Mouse (Mus musculus) intestine, postnatal 0 days (tissue): ENCODE measurements around the gene Txndc15. TPM values are rescaled to one million over a fixed set of nuclear protein-coding genes. Genes with fewer than 3 reads are reported as not detected.

Experiments
- ATAC-seq: fragments of 200-750 bp; cut with Nextera tagmentation; 2 replicates; pipeline ENCODE4 v1.8.0; 2017; ENCODE audit warnings: mild to moderate bottlenecking, moderate TSS enrichment, moderate library complexity
- H3K27ac ChIP-seq: fragments of 300-500 bp; sonication (generic); 2 replicates; pipeline ENCODE4 v1.5.1; 2014; ENCODE audit warnings: mild to moderate bottlenecking, low read depth, low read length, moderate library complexity
- H3K27me3 ChIP-seq: fragments of 300-500 bp; sonication (generic); replicated peaks from 2 replicates; pipeline ENCODE4 v1.6.1; 2014; ENCODE audit warnings: low read length, mixed read lengths; ENCODE audit not compliant: control insufficient read depth, insufficient read depth
- H3K36me3 ChIP-seq: fragments of 300-500 bp; sonication (generic); 2 replicates; pipeline ENCODE4 v1.6.1; 2014; ENCODE audit warnings: mild to moderate bottlenecking, moderate library complexity; ENCODE audit not compliant: control insufficient read depth, insufficient read depth
- H3K4me1 ChIP-seq: fragments of 300-500 bp; sonication (generic); replicated peaks from 2 replicates; pipeline ENCODE4 v1.6.1; 2014; ENCODE audit warnings: antibody characterized with exemption, low read length, mixed read lengths; ENCODE audit not compliant: control insufficient read depth, insufficient read depth
- H3K4me2 ChIP-seq: fragments of 300-500 bp; sonication (generic); replicated peaks from 2 replicates; pipeline ENCODE4 v1.6.1; 2014; ENCODE audit warnings: low read depth, mild to moderate bottlenecking, moderate library complexity
- H3K4me3 ChIP-seq: fragments of 300-500 bp; sonication (generic); 2 replicates; pipeline ENCODE4 v1.5.1; 2014; ENCODE audit warnings: low read depth, low read length
- H3K9ac ChIP-seq: fragments of 300-500 bp; sonication (generic); 2 replicates; pipeline ENCODE4 v1.6.1; 2014; ENCODE audit warnings: mild to moderate bottlenecking, low read depth, low read length
- H3K9me3 ChIP-seq: fragments of 300-500 bp; sonication (generic); 2 replicates; pipeline ENCODE4 v1.6.1; 2016; ENCODE audit warnings: mixed run types; ENCODE audit not compliant: control insufficient read depth
- CTCF ChIP-seq: sonication (generic); IDR thresholded peaks from 2 replicates; pipeline ENCODE4 v1.5.1; 2016; ENCODE audit warnings: low read depth, mild to moderate bottlenecking, control low read depth, antibody characterized with exemption, moderate library complexity
- WGBS: fragments of 180-500 bp; shearing (Covaris S2); extraction: QIAGEN DNeasy Blood & Tissue Kit; methylation state at CpG from one replicate; pipeline ENCODE4 v1.1.7; 2014; 5-methylcytosine and 5-hydroxymethylcytosine counted together
- polyA plus RNA-seq: library from polyadenylated mRNA; unstranded; fragments of >200 nt; fragmentation: Nextera tagmentation; extraction: Ambion mirVana; gene quantifications from 2 replicates; pipeline ENCODE4 v1.2.1, GENCODE M21; 2015

Txndc15 gene
- polyA plus RNA-seq, 1 experiment from 2014 or later: 68.4 TPM

DNA sequence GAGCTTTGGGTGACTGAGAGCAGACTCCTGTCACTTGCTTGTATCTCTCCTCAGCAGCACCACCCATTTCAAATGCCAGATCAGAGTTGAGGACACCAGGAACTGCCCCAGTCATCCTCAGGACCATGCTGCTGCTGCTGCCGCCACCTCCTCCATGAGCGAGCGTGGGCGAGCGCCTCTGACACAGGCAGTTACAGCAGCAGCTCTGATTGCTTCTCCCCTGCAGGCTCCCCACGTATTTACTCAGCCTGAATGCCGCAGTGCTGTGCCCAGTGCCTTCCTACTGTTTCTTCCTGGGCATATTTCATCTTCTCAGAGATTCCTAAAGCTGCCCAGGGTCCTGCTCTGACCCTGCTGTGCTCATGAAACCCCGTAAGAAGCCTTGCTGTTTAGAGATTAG, 27.9 kb downstream of the Txndc15 start:
- Histone ChIP-seq H3K4me1 (no peaks in the 10 kb centered on the region), H3K9ac (no peak overlapping the region), H3K4me3 (no peak overlapping the region), H3K9me3 (no peaks in the 10 kb centered on the region), H3K4me2 (no peak overlapping the region), H3K36me3 (peaks cover 4% of the 10 kb centered on the region; the same call in 1 of the 2 replicates), H3K27me3 (no peaks in the 10 kb centered on the region), H3K27ac (no peak overlapping the region)
- TF ChIP-seq CTCF: no peak
- ATAC-seq: no peak
- 72% methylated on average over 8 of the region's 8 CpGs for WGBS

DNA sequence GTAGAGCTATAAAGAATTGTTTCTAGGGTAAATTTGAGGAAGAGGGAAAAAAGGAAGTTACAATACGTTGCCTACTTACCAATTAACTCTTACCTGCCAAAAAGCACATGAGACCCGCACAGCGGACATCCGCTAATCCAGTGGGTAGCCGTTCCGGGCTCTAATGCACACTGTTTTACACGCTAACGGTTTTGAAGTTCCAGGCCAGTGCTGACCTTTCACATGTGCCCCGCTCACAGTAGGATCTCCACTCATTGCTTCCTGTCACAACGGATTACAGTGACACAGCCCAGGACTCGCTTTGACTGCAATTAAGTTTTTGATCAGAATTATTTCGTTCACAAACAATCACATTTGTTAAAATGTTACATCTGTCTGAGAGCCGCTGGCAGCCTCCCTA, 39.9 kb downstream of the Txndc15 start:
- H3K27ac ChIP-seq: no peak overlapping the region
- H3K9me3 ChIP-seq: no peaks in the 10 kb centered on the region
- H3K9ac ChIP-seq: no peak overlapping the region
- H3K4me3 ChIP-seq: no peak overlapping the region
- 70% methylated on average over 13 of the region's 13 CpGs for WGBS
- no peaks in the 10 kb centered on the region for H3K27me3 ChIP-seq
- H3K36me3 ChIP-seq: no peaks in the 10 kb centered on the region; the same call in 1 of the 2 replicates
- no peaks in the 10 kb centered on the region for H3K4me1 ChIP-seq
- H3K4me2 ChIP-seq: no peak overlapping the region
- ATAC-seq: no peak
- TF ChIP-seq CTCF: no peak

DNA sequence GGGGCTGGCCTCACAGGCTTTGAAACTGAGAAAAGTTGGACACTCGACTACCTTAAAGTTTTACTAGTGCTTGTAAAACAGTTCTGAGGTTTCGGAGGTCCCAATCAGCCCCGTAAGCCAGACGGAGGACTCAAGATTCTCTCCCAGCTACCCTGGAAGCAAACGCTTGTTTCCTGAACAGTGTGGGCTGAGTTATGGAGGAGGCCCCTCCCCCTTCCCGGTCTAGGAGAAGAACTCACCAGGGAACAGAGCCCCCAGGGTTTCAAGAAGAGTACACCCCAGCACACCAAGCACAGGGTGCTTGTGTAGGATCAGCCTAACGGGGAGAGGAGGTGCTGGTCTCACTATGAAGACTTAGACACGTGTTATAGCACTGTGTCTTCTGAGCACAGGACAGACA, 42.3 kb downstream of the Txndc15 start:
- ATAC-seq: no peak
- Histone ChIP-seq H3K9me3 (no peaks in the 10 kb centered on the region), H3K27ac (no peak overlapping the region), H3K4me1 (no peaks in the 10 kb centered on the region), H3K36me3 (no peaks in the 10 kb centered on the region), H3K27me3 (no peaks in the 10 kb centered on the region), H3K4me2 (no peak overlapping the region; the same call in 1 of the 2 replicates), H3K4me3 (no peak overlapping the region), H3K9ac (0 out of 2 replicates have a peak overlapping the region, but pooled peaks have one; percentile 1)
- 45% methylated on average over 8 of the region's 8 CpGs for WGBS
- no peak for TF ChIP-seq CTCF

DNA sequence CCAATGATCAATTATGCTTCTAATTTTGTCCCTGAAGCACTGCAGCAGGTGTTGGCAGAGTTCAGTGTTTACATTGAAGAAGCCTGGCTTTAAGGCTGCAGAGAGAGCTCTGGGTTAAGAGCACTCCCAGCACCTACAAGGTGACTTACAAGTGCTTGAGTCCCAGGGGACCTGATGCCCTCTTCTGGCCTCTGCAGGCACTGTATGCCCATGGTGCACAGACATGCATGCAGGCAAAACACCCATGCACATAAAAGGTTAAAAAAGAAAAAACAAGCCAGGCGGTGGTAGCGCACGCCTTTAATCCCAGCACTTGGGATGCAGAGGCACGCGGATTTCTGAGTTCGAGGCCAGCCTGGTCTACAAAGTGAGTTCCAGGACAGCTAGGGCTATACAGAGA, 43.2 kb downstream of the Txndc15 start:
- 80% methylated on average over 6 of the region's 6 CpGs for WGBS
- no peak overlapping the region for H3K4me2 ChIP-seq
- no peak overlapping the region for H3K27ac ChIP-seq
- H3K36me3 ChIP-seq: no peaks in the 10 kb centered on the region
- no peaks in the 10 kb centered on the region for H3K9me3 ChIP-seq
- H3K4me3 ChIP-seq: no peak overlapping the region
- H3K9ac ChIP-seq: no peak overlapping the region
- TF ChIP-seq CTCF: peak; percentile 63
- no peak for ATAC-seq
- H3K4me1 ChIP-seq: no peaks in the 10 kb centered on the region
- H3K27me3 ChIP-seq: no peaks in the 10 kb centered on the region

DNA sequence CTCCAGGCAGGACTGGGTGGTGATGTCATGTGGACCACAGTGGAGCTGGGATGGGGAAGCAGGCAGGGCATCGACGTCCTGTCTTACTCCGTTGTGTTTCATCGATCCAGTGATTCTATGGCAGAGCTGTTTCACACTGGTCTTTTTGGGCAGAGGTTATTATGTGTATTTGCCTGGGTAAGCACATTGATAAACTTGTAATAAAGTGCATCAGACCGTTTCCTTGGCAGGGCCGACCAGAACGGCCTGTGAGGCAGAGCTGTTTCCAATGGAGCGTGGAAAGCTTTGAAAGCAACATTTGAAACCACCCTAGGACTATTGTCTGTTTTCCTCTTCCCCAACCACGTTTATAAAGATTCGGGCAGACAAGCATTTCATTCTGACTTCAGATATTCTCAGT, 46.1 kb downstream of the Txndc15 start:
- no peak for TF ChIP-seq CTCF
- 67% methylated on average over 10 of the region's 10 CpGs for WGBS
- ATAC-seq: no peak
- no peak overlapping the region for H3K4me3 ChIP-seq
- no peaks in the 10 kb centered on the region for H3K4me1 ChIP-seq
- no peak overlapping the region for H3K9ac ChIP-seq
- H3K4me2 ChIP-seq: no peak overlapping the region
- H3K36me3 ChIP-seq: no peaks in the 10 kb centered on the region
- no peaks in the 10 kb centered on the region for H3K9me3 ChIP-seq
- H3K27me3 ChIP-seq: no peaks in the 10 kb centered on the region
- no peak overlapping the region for H3K27ac ChIP-seq

DNA sequence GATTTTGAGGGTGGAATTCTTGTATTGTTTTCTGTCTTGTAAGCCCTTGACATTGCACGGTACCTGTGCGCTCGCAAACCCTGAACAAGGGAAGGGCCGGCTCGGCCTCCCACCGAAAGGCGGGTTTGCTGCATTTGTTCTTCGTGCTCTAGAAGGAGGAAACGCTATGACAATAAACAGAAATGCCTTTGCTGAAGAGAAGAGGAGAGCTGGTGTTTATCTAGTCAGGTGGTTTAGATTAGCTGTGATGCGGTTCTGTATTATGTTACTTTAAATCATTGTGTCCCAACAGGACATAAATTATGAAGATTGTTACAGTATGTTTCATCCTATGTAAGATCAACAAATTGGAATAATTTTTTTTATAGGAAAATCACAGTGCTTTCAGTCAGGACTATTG, 47.0 kb downstream of the Txndc15 start:
- Histone ChIP-seq H3K36me3 (no peaks in the 10 kb centered on the region), H3K4me3 (no peak overlapping the region), H3K9me3 (no peaks in the 10 kb centered on the region), H3K9ac (no peak overlapping the region), H3K4me2 (no peak overlapping the region), H3K27me3 (no peaks in the 10 kb centered on the region), H3K4me1 (no peaks in the 10 kb centered on the region), H3K27ac (no peak overlapping the region)
- no peak for ATAC-seq
- TF ChIP-seq CTCF: no peak
- 63% methylated on average over 10 of the region's 10 CpGs for WGBS

DNA sequence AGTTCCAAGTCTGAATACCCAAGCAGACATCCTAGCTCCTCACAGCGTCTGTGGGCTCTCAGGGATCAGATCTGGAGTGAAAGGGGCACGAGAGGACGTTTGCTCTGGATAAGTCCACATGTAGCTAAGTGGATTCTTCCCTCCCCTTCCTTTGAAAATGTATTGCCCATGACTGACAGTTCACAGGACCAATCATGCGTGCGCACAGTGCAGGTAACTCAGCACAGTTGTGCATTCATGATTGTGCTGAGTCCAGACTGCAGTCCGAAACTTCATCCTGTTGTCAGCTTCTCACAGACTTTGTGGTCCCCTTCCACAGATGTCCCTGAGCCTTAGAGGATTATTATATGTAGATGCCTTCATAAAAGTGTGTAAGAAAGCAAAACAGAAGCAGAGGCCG, 59.9 kb downstream of the Txndc15 start:
- Histone ChIP-seq H3K9ac (no peak overlapping the region), H3K4me1 (no peaks in the 10 kb centered on the region), H3K4me2 (no peak overlapping the region), H3K9me3 (no peaks in the 10 kb centered on the region), H3K27ac (no peak overlapping the region), H3K4me3 (no peak overlapping the region), H3K36me3 (no peaks in the 10 kb centered on the region), H3K27me3 (no peaks in the 10 kb centered on the region)
- no peak for ATAC-seq
- WGBS: 86% methylated on average over 7 of the region's 7 CpGs
- no peak for TF ChIP-seq CTCF
